Mouse (Mus musculus) lung, adult 18-20 months (tissue): ENCODE measurements around the gene Scnn1g.
A peak's percentile ranks its signal among the peaks of the same experiment; 100 is the strongest.

Experiments
- DNase-seq, 2 experiments: peaks; one replicate each; pipeline ENCODE4 v3.0.0; 2022; ENCODE audit warnings: mixed read lengths in 2 of 2

The Scnn1g gene

GRCm38 (mm10) chr7:121734171-121734831 lies at the start of gene Scnn1g:
Gene Scnn1g (plus strand): TSS chr7:121734479.
- peak; percentile 94 to 96 for DNase-seq

- no peak for DNase-seq
Observed at GRCm38 (mm10) chr7:121685140-121685984, 48.9 kb upstream of the Scnn1g start.

GRCm38 (mm10) chr7:121689338-121689737 lies 44.9 kb upstream of the Scnn1g start:
- DNase-seq: no peak

GRCm38 (mm10) chr7:121691803-121692202 lies 42.5 kb upstream of the Scnn1g start:
- DNase-seq: no peak

- DNase-seq: no peak
Observed at GRCm38 (mm10) chr7:121697170-121697569, 37.1 kb upstream of the Scnn1g start.

GRCm38 (mm10) chr7:121697574-121697973 lies 36.7 kb upstream of the Scnn1g start:
- DNase-seq: no peak

GRCm38 (mm10) chr7:121699218-121699617 lies 35.1 kb upstream of the Scnn1g start:
- no peak for DNase-seq

- no peak for DNase-seq
Observed at GRCm38 (mm10) chr7:121700480-121700879, 33.8 kb upstream of the Scnn1g start.

GRCm38 (mm10) chr7:121701983-121702382 lies 32.3 kb upstream of the Scnn1g start:
- DNase-seq: peak in 1 of 2 experiments; percentile 8

GRCm38 (mm10) chr7:121705051-121705450 lies 29.2 kb upstream of the Scnn1g start:
- no peak for DNase-seq

GRCm38 (mm10) chr7:121706411-121707072 lies 27.7 kb upstream of the Scnn1g start:
- DNase-seq: peak; percentile 60 to 72

- DNase-seq: peak; percentile 96 to 97
Observed at GRCm38 (mm10) chr7:121707073-121707667, 27.1 kb upstream of the Scnn1g start, which contains the start of gene Usp31. Gene Usp31 (minus strand): TSS chr7:121707253.

GRCm38 (mm10) chr7:121711171-121711570 lies 23.1 kb upstream of the Scnn1g start:
- DNase-seq: no peak

- no peak for DNase-seq
Observed at GRCm38 (mm10) chr7:121717031-121717430, 17.2 kb upstream of the Scnn1g start.

GRCm38 (mm10) chr7:121730225-121730624 lies 4.1 kb upstream of the Scnn1g start:
- peak in 1 of 2 experiments; percentile 27 for DNase-seq

- DNase-seq: peak; percentile 15 to 38
Observed at GRCm38 (mm10) chr7:121737511-121738415, 3.5 kb downstream of the Scnn1g start.

GRCm38 (mm10) chr7:121750244-121750643 lies 16.0 kb downstream of the Scnn1g start:
- no peak for DNase-seq

GRCm38 (mm10) chr7:121754748-121755147 lies 20.5 kb downstream of the Scnn1g start:
- no peak for DNase-seq

GRCm38 (mm10) chr7:121763328-121763727 lies 29.0 kb downstream of the Scnn1g start:
- peak in 1 of 2 experiments; percentile 14 for DNase-seq

GRCm38 (mm10) chr7:121767900-121768299 lies 33.6 kb downstream of the Scnn1g start:
- peak; percentile 23 to 71 for DNase-seq

- peak; percentile 14 to 50 for DNase-seq
Observed at GRCm38 (mm10) chr7:121768983-121769382, 34.7 kb downstream of the Scnn1g start.

- peak; percentile 14 to 57 for DNase-seq
Observed at GRCm38 (mm10) chr7:121778553-121778952, 44.3 kb downstream of the Scnn1g start.
